Mouse (Mus musculus) hindbrain, embryonic 13.5 days (tissue): ENCODE data around the gene Mthfr. TPM values are rescaled to one million over a fixed set of nuclear protein-coding genes. Genes with fewer than 3 reads are reported as not detected.

Experiments
- ATAC-seq: fragments of 200-750 bp; cut with Nextera tagmentation; 2 replicates; pipeline ENCODE4 v1.8.0; 2017; ENCODE audit warnings: moderate TSS enrichment; ENCODE audit not compliant: low FRiP score
- H3K27ac ChIP-seq: fragments of 300-500 bp; sonication (generic); 2 replicates; pipeline ENCODE4 v1.5.1; 2015; ENCODE audit warnings: inconsistent platforms, mild to moderate bottlenecking, moderate library complexity
- H3K27me3 ChIP-seq: fragments of 300-500 bp; sonication (generic); 2 replicates; pipeline ENCODE4 v1.6.1; 2015; ENCODE audit warnings: mild to moderate bottlenecking, inconsistent platforms
- H3K36me3 ChIP-seq: fragments of 300-500 bp; sonication (generic); 2 replicates; pipeline ENCODE4 v1.6.1; 2015; ENCODE audit warnings: mild to moderate bottlenecking, inconsistent platforms
- H3K4me1 ChIP-seq: fragments of 300-500 bp; sonication (generic); replicated peaks from 2 replicates; pipeline ENCODE4 v1.6.1; 2015; ENCODE audit warnings: inconsistent platforms
- H3K4me2 ChIP-seq: fragments of 300-500 bp; sonication (generic); 2 replicates; pipeline ENCODE4 v1.6.1; 2015; ENCODE audit warnings: inconsistent platforms, mild to moderate bottlenecking, moderate library complexity
- H3K4me3 ChIP-seq: fragments of 300-500 bp; sonication (generic); 2 replicates; pipeline ENCODE4 v1.5.1; 2015; ENCODE audit warnings: mild to moderate bottlenecking, inconsistent platforms
- H3K9ac ChIP-seq: fragments of 300-500 bp; sonication (generic); 2 replicates; pipeline ENCODE4 v1.6.1; 2015; ENCODE audit warnings: mild to moderate bottlenecking, inconsistent platforms
- H3K9me3 ChIP-seq: fragments of 300-500 bp; sonication (generic); 2 replicates; pipeline ENCODE4 v1.6.1; 2016; ENCODE audit warnings: inconsistent platforms
- WGBS: fragments of 180-500 bp; shearing (Covaris S2); methylation state at CpG from one replicate; pipeline ENCODE4 v1.1.7; 2015; 5-methylcytosine and 5-hydroxymethylcytosine counted together
- polyA plus RNA-seq: library from polyadenylated mRNA; unstranded; fragments of >200 nt; fragmentation: Nextera tagmentation; extraction: Ambion mirVana; gene quantifications from 2 replicates; pipeline ENCODE4 v1.2.1, GENCODE M21; 2015

Mthfr gene
- polyA plus RNA-seq, 1 experiment from 2014 or later = 22.1 TPM

GRCm38 (mm10) chr4:148075259-148075658 is 36.4 kb downstream of the Mthfr start:
- Histone ChIP-seq H3K4me2 (peak overlapping the region; percentile 51), H3K9ac (peak overlapping the region; percentile 46; the same call in 1 of the 2 replicates), H3K36me3 (no peaks in the 10 kb centered on the region), H3K27me3 (no peaks in the 10 kb centered on the region), H3K4me3 (peak overlapping the region; percentile 29), H3K9me3 (no peaks in the 10 kb centered on the region), H3K4me1 (0 out of 2 replicates have a peak, but pooled peaks cover 3% of the 10 kb centered on the region), H3K27ac (no peak overlapping the region)
- WGBS = 40% methylated on average over 21 of the region's 21 CpGs
- ATAC-seq = peak; percentile 26; the same call in 1 of the 2 replicates

GRCm38 (mm10) chr4:148075881-148076280 is 37.0 kb downstream of the Mthfr start:
- H3K36me3 ChIP-seq = no peaks in the 10 kb centered on the region
- H3K9me3 ChIP-seq = no peaks in the 10 kb centered on the region
- ATAC-seq = no peak
- 0 out of 2 replicates have a peak, but pooled peaks cover 3% of the 10 kb centered on the region for H3K4me1 ChIP-seq
- no peak overlapping the region for H3K4me2 ChIP-seq
- no peaks in the 10 kb centered on the region for H3K27me3 ChIP-seq
- no peak overlapping the region for H3K9ac ChIP-seq
- 89% methylated on average over 6 of the region's 6 CpGs for WGBS
- H3K27ac ChIP-seq = no peak overlapping the region
- H3K4me3 ChIP-seq = no peak overlapping the region

GRCm38 (mm10) chr4:148079212-148079611 is 40.3 kb downstream of the Mthfr start:
- no peak overlapping the region for H3K4me3 ChIP-seq
- no peak for ATAC-seq
- H3K9ac ChIP-seq = no peak overlapping the region
- no peaks in the 10 kb centered on the region for H3K36me3 ChIP-seq
- no peaks in the 10 kb centered on the region for H3K9me3 ChIP-seq
- no peak overlapping the region for H3K27ac ChIP-seq
- 64% methylated on average over 6 of the region's 6 CpGs for WGBS
- H3K4me2 ChIP-seq = no peak overlapping the region
- peaks cover 12% of the 10 kb centered on the region for H3K4me1 ChIP-seq
- no peaks in the 10 kb centered on the region for H3K27me3 ChIP-seq

GRCm38 (mm10) chr4:148079944-148080596 is 41.2 kb downstream of the Mthfr start:
- H3K27ac ChIP-seq = no peak overlapping the region
- no peak overlapping the region for H3K4me3 ChIP-seq
- H3K4me2 ChIP-seq = no peak overlapping the region
- no peaks in the 10 kb centered on the region for H3K9me3 ChIP-seq
- no peaks in the 10 kb centered on the region for H3K27me3 ChIP-seq
- H3K9ac ChIP-seq = no peak overlapping the region
- no peak for ATAC-seq
- WGBS = 90% methylated on average over 8 of the region's 8 CpGs
- H3K4me1 ChIP-seq = peaks cover 13% of the 10 kb centered on the region
- H3K36me3 ChIP-seq = no peaks in the 10 kb centered on the region

- ATAC-seq = no peak
- H3K9me3 ChIP-seq = no peaks in the 10 kb centered on the region
- no peaks in the 10 kb centered on the region for H3K27me3 ChIP-seq
- no peak overlapping the region for H3K9ac ChIP-seq
- H3K27ac ChIP-seq = no peak overlapping the region
- no peak overlapping the region for H3K4me3 ChIP-seq
- 91% methylated on average over 1 of the region's 1 CpGs for WGBS
- peaks cover 17% of the 10 kb centered on the region for H3K4me1 ChIP-seq
- no peak overlapping the region for H3K4me2 ChIP-seq
- no peaks in the 10 kb centered on the region for H3K36me3 ChIP-seq
Measured at GRCm38 (mm10) chr4:148080597-148080973, 41.7 kb downstream of the Mthfr start.

- Histone ChIP-seq H3K27ac (no peak overlapping the region), H3K4me2 (no peak overlapping the region), H3K27me3 (no peaks in the 10 kb centered on the region), H3K4me3 (no peak overlapping the region), H3K9me3 (no peaks in the 10 kb centered on the region), H3K9ac (no peak overlapping the region), H3K36me3 (no peaks in the 10 kb centered on the region), H3K4me1 (peaks cover 22% of the 10 kb centered on the region)
- 96% methylated on average over 10 of the region's 10 CpGs for WGBS
- no peak for ATAC-seq
Measured at GRCm38 (mm10) chr4:148081201-148081600, 42.3 kb downstream of the Mthfr start.

GRCm38 (mm10) chr4:148082257-148083044 is 43.6 kb downstream of the Mthfr start:
- Histone ChIP-seq H3K4me1 (peaks cover 33% of the 10 kb centered on the region), H3K36me3 (no peaks in the 10 kb centered on the region), H3K27ac (no peak overlapping the region), H3K27me3 (no peaks in the 10 kb centered on the region), H3K4me2 (no peak overlapping the region), H3K4me3 (no peak overlapping the region), H3K9me3 (no peaks in the 10 kb centered on the region), H3K9ac (no peak overlapping the region)
- ATAC-seq = no peak
- 53% methylated on average over 12 of the region's 12 CpGs for WGBS

GRCm38 (mm10) chr4:148083176-148083899 is 44.5 kb downstream of the Mthfr start:
- H3K4me2 ChIP-seq = no peak overlapping the region
- H3K9ac ChIP-seq = no peak overlapping the region
- no peaks in the 10 kb centered on the region for H3K27me3 ChIP-seq
- peaks cover 41% of the 10 kb centered on the region for H3K4me1 ChIP-seq
- H3K36me3 ChIP-seq = no peaks in the 10 kb centered on the region
- H3K27ac ChIP-seq = no peak overlapping the region
- ATAC-seq = no peak
- no peaks in the 10 kb centered on the region for H3K9me3 ChIP-seq
- no peak overlapping the region for H3K4me3 ChIP-seq
- 56% methylated on average over 21 of the region's 21 CpGs for WGBS

- no peak for ATAC-seq
- Histone ChIP-seq H3K4me1 (peaks cover 49% of the 10 kb centered on the region), H3K36me3 (no peaks in the 10 kb centered on the region), H3K27me3 (no peaks in the 10 kb centered on the region), H3K9ac (no peak overlapping the region), H3K4me2 (no peak overlapping the region), H3K27ac (no peak overlapping the region), H3K9me3 (no peaks in the 10 kb centered on the region), H3K4me3 (no peak overlapping the region)
- 13% methylated on average over 8 of the region's 8 CpGs for WGBS
Measured at GRCm38 (mm10) chr4:148084261-148084714, 45.4 kb downstream of the Mthfr start.

GRCm38 (mm10) chr4:148085131-148085906 is 46.4 kb downstream of the Mthfr start:
- ATAC-seq = no peak
- no peak overlapping the region for H3K27ac ChIP-seq
- no peaks in the 10 kb centered on the region for H3K9me3 ChIP-seq
- H3K36me3 ChIP-seq = no peaks in the 10 kb centered on the region
- no peaks in the 10 kb centered on the region for H3K27me3 ChIP-seq
- H3K4me3 ChIP-seq = no peak overlapping the region
- WGBS = 41% methylated on average over 10 of the region's 10 CpGs
- H3K4me1 ChIP-seq = peaks cover 50% of the 10 kb centered on the region
- H3K4me2 ChIP-seq = no peak overlapping the region
- no peak overlapping the region for H3K9ac ChIP-seq

GRCm38 (mm10) chr4:148085907-148086305 is 47.0 kb downstream of the Mthfr start:
- no peak overlapping the region for H3K4me2 ChIP-seq
- H3K9ac ChIP-seq = no peak overlapping the region
- H3K4me1 ChIP-seq = peaks cover 50% of the 10 kb centered on the region
- H3K36me3 ChIP-seq = no peaks in the 10 kb centered on the region
- WGBS = 70% methylated on average over 3 of the region's 3 CpGs
- H3K27me3 ChIP-seq = no peaks in the 10 kb centered on the region
- no peaks in the 10 kb centered on the region for H3K9me3 ChIP-seq
- ATAC-seq = no peak
- no peak overlapping the region for H3K4me3 ChIP-seq
- H3K27ac ChIP-seq = no peak overlapping the region
